Mouse (Mus musculus) neural tube, embryonic 11.5 days (tissue): Measurements from ENCODE around the gene Sh2d7. TPM values are rescaled to one million over a fixed set of nuclear protein-coding genes. Genes with fewer than 3 reads are reported as not detected.

Experiments used
- ATAC-seq: fragments of 200-750 bp; cut with Nextera tagmentation; 2 replicates; pipeline ENCODE4 v1.8.0; 2017; ENCODE audit warnings: moderate number of reproducible peaks, mild to moderate bottlenecking, moderate TSS enrichment, moderate library complexity; ENCODE audit not compliant: insufficient read depth, low FRiP score, low TSS enrichment
- DNase-seq: peaks from one replicate; pipeline ENCODE4 v3.0.0-alpha.2; 2015; ENCODE audit warnings: low spot score
- H3K27ac ChIP-seq: fragments of 300-500 bp; sonication (generic); 2 replicates; pipeline ENCODE4 v1.5.1; 2014; ENCODE audit warnings: low read depth, mild to moderate bottlenecking, low read length
- H3K27me3 ChIP-seq: fragments of 300-500 bp; sonication (generic); 2 replicates; pipeline ENCODE4 v1.6.1; 2014; ENCODE audit warnings: mild to moderate bottlenecking, low read length, mixed read lengths; ENCODE audit not compliant: control insufficient read depth, insufficient read depth
- H3K36me3 ChIP-seq: fragments of 300-500 bp; sonication (generic); 2 replicates; pipeline ENCODE4 v1.6.1; 2014; ENCODE audit warnings: mild to moderate bottlenecking, low read length, moderate library complexity, mixed read lengths; ENCODE audit not compliant: control insufficient read depth, insufficient read depth
- H3K4me1 ChIP-seq: fragments of 300-500 bp; sonication (generic); 2 replicates; pipeline ENCODE4 v1.6.1; 2014; ENCODE audit warnings: low read length, mixed read lengths; ENCODE audit not compliant: control insufficient read depth, insufficient read depth
- H3K4me2 ChIP-seq: fragments of 300-500 bp; sonication (generic); 2 replicates; pipeline ENCODE4 v1.6.1; 2014; ENCODE audit warnings: low read depth, mild to moderate bottlenecking, moderate library complexity
- H3K4me3 ChIP-seq: fragments of 300-500 bp; sonication (generic); 2 replicates; pipeline ENCODE4 v1.5.1; 2014; ENCODE audit warnings: low read depth, low read length
- H3K9ac ChIP-seq: fragments of 300-500 bp; sonication (generic); 2 replicates; pipeline ENCODE4 v1.6.1; 2014; ENCODE audit warnings: mild to moderate bottlenecking, low read length
- H3K9me3 ChIP-seq: fragments of 300-500 bp; sonication (generic); 2 replicates; pipeline ENCODE4 v1.6.1; 2016; ENCODE audit warnings: low read length; ENCODE audit not compliant: control insufficient read depth
- WGBS: fragments of 180-500 bp; shearing (Covaris S2); extraction: QIAGEN DNeasy Blood & Tissue Kit; methylation state at CpG from one replicate; pipeline ENCODE4 v1.1.7; 2014; 5-methylcytosine and 5-hydroxymethylcytosine counted together
- polyA plus RNA-seq: library from polyadenylated mRNA; unstranded; fragments of >200 nt; fragmentation: Nextera tagmentation; extraction: Ambion mirVana; gene quantifications from 2 replicates; pipeline ENCODE4 v1.2.1, GENCODE M21; 2014

Gene Sh2d7
- polyA plus RNA-seq, 1 experiment from 2014 or later: not detected

GRCm38 (mm10) chr9:54549433-54549832 lies 10.6 kb downstream of the Sh2d7 start:
- no peak for ATAC-seq
- Histone ChIP-seq H3K4me3 (no peak overlapping the region), H3K27ac (no peak overlapping the region), H3K36me3 (no peaks in the 10 kb centered on the region), H3K9ac (no peak overlapping the region), H3K4me1 (no peaks in the 10 kb centered on the region), H3K4me2 (no peak overlapping the region), H3K27me3 (no peaks in the 10 kb centered on the region), H3K9me3 (no peaks in the 10 kb centered on the region)
- DNase-seq: no peak
- 91% methylated on average over 6 of the region's 6 CpGs for WGBS

- Histone ChIP-seq H3K27ac (no peak overlapping the region), H3K4me1 (no peaks in the 10 kb centered on the region), H3K4me2 (no peak overlapping the region), H3K36me3 (no peaks in the 10 kb centered on the region), H3K9ac (no peak overlapping the region), H3K27me3 (no peaks in the 10 kb centered on the region), H3K4me3 (no peak overlapping the region), H3K9me3 (no peaks in the 10 kb centered on the region)
- DNase-seq (no peak), ATAC-seq (no peak)
- WGBS: 21% methylated on average over 5 of the region's 5 CpGs
Observed at GRCm38 (mm10) chr9:54552409-54552808, 13.6 kb downstream of the Sh2d7 start.

GRCm38 (mm10) chr9:54555044-54555443 lies 16.3 kb downstream of the Sh2d7 start:
- H3K4me3 ChIP-seq: no peak overlapping the region
- H3K9ac ChIP-seq: no peak overlapping the region
- H3K27me3 ChIP-seq: 0 out of 2 replicates have a peak, but pooled peaks cover 3% of the 10 kb centered on the region
- ATAC-seq: no peak
- H3K27ac ChIP-seq: no peak overlapping the region
- H3K36me3 ChIP-seq: no peaks in the 10 kb centered on the region
- no peaks in the 10 kb centered on the region for H3K4me1 ChIP-seq
- 77% methylated on average over 2 of the region's 2 CpGs for WGBS
- DNase-seq: no peak
- H3K9me3 ChIP-seq: no peaks in the 10 kb centered on the region
- no peak overlapping the region for H3K4me2 ChIP-seq

GRCm38 (mm10) chr9:54558731-54559130 lies 19.9 kb downstream of the Sh2d7 start:
- H3K4me2 ChIP-seq: no peak overlapping the region
- WGBS: 77% methylated on average over 8 of the region's 8 CpGs

GRCm38 (mm10) chr9:54559771-54560471 lies 21.1 kb downstream of the Sh2d7 start, which contains the start of gene Cib2:
Gene Cib2, minus strand, starts transcription at chr9:54560218.
- Histone ChIP-seq H3K4me1 (no peaks in the 10 kb centered on the region), H3K9ac (peak within 1 kb of the TSS; percentile 53), H3K4me3 (peak within 1 kb of the TSS; percentile 49), H3K27me3 (0 out of 2 replicates have a peak, but pooled peaks cover 3% of the 10 kb centered on the region), H3K36me3 (no peaks in the 10 kb centered on the region), H3K4me2 (peak within 1 kb of the TSS; percentile 74), H3K27ac (no peak within 1 kb of the TSS), H3K9me3 (no peaks in the 10 kb centered on the region)
- ATAC-seq (peak; percentile 96), DNase-seq (peak; percentile 81)
- WGBS: under 1% methylated on average over 48 of the region's 54 CpGs

More at GRCm38 (mm10) chr9:54558731-54559130, 19.9 kb downstream of the Sh2d7 start:
- H3K9ac ChIP-seq: no peak overlapping the region
- no peak for ATAC-seq
- H3K27ac ChIP-seq: no peak overlapping the region
- no peaks in the 10 kb centered on the region for H3K9me3 ChIP-seq
- DNase-seq: no peak
- no peak overlapping the region for H3K4me3 ChIP-seq
- no peaks in the 10 kb centered on the region for H3K4me1 ChIP-seq
- H3K27me3 ChIP-seq: 0 out of 2 replicates have a peak, but pooled peaks cover 3% of the 10 kb centered on the region
- no peaks in the 10 kb centered on the region for H3K36me3 ChIP-seq

GRCm38 (mm10) chr9:54560831-54561601 lies 22.2 kb downstream of the Sh2d7 start:
- ATAC-seq: no peak
- Histone ChIP-seq H3K9me3 (no peaks in the 10 kb centered on the region), H3K4me1 (no peaks in the 10 kb centered on the region), H3K4me3 (no peak overlapping the region), H3K27me3 (0 out of 2 replicates have a peak, but pooled peaks cover 3% of the 10 kb centered on the region), H3K36me3 (no peaks in the 10 kb centered on the region), H3K4me2 (no peak overlapping the region), H3K27ac (no peak overlapping the region), H3K9ac (no peak overlapping the region)
- no peak for DNase-seq
- WGBS: 89% methylated on average over 8 of the region's 8 CpGs

GRCm38 (mm10) chr9:54566958-54567357 lies 28.2 kb downstream of the Sh2d7 start:
- 65% methylated on average over 4 of the region's 4 CpGs for WGBS
- H3K4me2 ChIP-seq: no peak overlapping the region
- no peak overlapping the region for H3K27ac ChIP-seq
- no peak overlapping the region for H3K9ac ChIP-seq
- no peaks in the 10 kb centered on the region for H3K4me1 ChIP-seq
- DNase-seq: no peak
- H3K4me3 ChIP-seq: no peak overlapping the region
- no peaks in the 10 kb centered on the region for H3K9me3 ChIP-seq
- no peaks in the 10 kb centered on the region for H3K27me3 ChIP-seq
- no peaks in the 10 kb centered on the region for H3K36me3 ChIP-seq
- no peak for ATAC-seq

- ATAC-seq: no peak
- Histone ChIP-seq H3K4me2 (no peak overlapping the region), H3K9ac (no peak overlapping the region), H3K4me1 (no peaks in the 10 kb centered on the region), H3K4me3 (no peak overlapping the region), H3K27me3 (no peaks in the 10 kb centered on the region), H3K9me3 (no peaks in the 10 kb centered on the region), H3K27ac (no peak overlapping the region), H3K36me3 (no peaks in the 10 kb centered on the region)
- no peak for DNase-seq
- 39% methylated on average over 2 of the region's 2 CpGs for WGBS
Observed at GRCm38 (mm10) chr9:54568732-54569131, 29.9 kb downstream of the Sh2d7 start.
